Mouse (Mus musculus) neural tube, postnatal 0 days (tissue): ENCODE results near the gene Gm21828. TPM values are rescaled to one million over a fixed set of nuclear protein-coding genes. Genes with fewer than 3 reads are reported as not detected.

Source experiments
- polyA plus RNA-seq: library from polyadenylated mRNA; unstranded; fragments of >200 nt; fragmentation: Nextera tagmentation; extraction: Ambion mirVana; gene quantifications from 2 replicates; pipeline ENCODE4 v1.2.1, GENCODE M21; 2015

The Gm21828 gene
- polyA plus RNA-seq = not detected in 2 replicates

DNA sequence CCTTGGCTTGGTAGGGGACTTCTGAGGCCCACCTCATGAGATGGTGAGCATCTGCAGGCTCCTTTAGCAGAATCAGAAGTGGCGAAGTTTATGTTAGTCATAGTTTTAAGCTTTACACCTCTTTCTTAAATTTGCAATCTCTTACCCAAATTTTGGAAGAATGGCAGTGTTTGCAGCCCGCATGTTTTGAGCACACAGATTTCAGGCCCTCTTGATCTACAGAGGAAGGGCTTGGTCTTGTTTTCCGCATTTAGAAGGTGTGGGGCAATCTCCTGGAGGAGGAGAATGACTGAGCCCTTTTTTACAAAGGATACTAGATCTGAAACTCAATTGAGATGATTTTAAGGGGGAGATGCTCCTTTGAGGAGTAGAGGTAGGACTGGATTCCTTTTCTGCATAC lies at the start of gene Gm21828:
Gene Gm21828 (minus strand): TSS at position 101 of the 400 bp plus-strand sequence.

GRCm38 (mm10) chrY:13252091-13252490 lies 28.4 kb upstream of the Gm21828 start, which contains the start of the genes Gm21440 and Gm21454:
Gene Gm21440, plus strand, starts transcription at chrY:13252391.
Gene Gm21454, plus strand, starts transcription at chrY:13252442.

Other genes starting within 250 kb of the Gm21828 start
- not detected in 2 replicates for gene Gm20807, start 181.0 kb downstream of the Gm21828 start, polyA plus RNA-seq
- gene Gm21891, start 90.4 kb downstream of the Gm21828 start, polyA plus RNA-seq = not detected in 2 replicates
- gene Gm21425, start 62.0 kb downstream of the Gm21828 start, polyA plus RNA-seq = not detected in 2 replicates
- not detected in 2 replicates for gene Gm21440, start 28.5 kb upstream of the Gm21828 start, polyA plus RNA-seq
- gene Gm21454, start 28.5 kb upstream of the Gm21828 start, polyA plus RNA-seq = not detected in 2 replicates
- gene Gm21725, start 125.1 kb upstream of the Gm21828 start, polyA plus RNA-seq = not detected in 2 replicates
- gene Gm21866, start 241.7 kb upstream of the Gm21828 start, polyA plus RNA-seq = not detected in 2 replicates